Mouse (Mus musculus) heart, postnatal 14 days (tissue): Measurements from ENCODE around the gene Dnmt3l. TPM values are rescaled to one million over a fixed set of nuclear protein-coding genes. Genes with fewer than 3 reads are reported as not detected.
"Not testable (repeated sequence)": the region's sequence is repeated elsewhere in the genome, so short reads cannot be mapped to it uniquely, and the experiment has no call there.

Experiments used
- DNase-seq, 2 experiments: peaks; one replicate each; pipeline ENCODE4 v3.0.0; 2021 to 2022
- intact Hi-C: fragments of 180-260 bp; cut with DNase I; formaldehyde crosslinking; loops from one replicate; pipeline ENCODE4 v1.15.1; 2025
- long read RNA-seq, 2 experiments: library from polyadenylated mRNA; stranded (forward); transcript quantifications; one replicate each; pipeline ENCODE4 v2.0.0; 2021
- total RNA-seq, 2 experiments: library from RNA; stranded (reverse); gene quantifications; 2 replicates each; pipeline ENCODE4 v1.2.3; 2021

Dnmt3l gene
- total RNA-seq = not detected
- long read RNA-seq, experiment 1 = 0 reads
- long read RNA-seq, experiment 2 = 0 reads

- intact Hi-C loops = no loop called here
- DNase-seq = no peak
These were observed at the start of gene Dnmt3l for GRCm38 (mm10) chr10:78041647-78042046. TSS of gene Dnmt3l (plus strand) at chr10:78041947.

GRCm38 (mm10) chr10:77995639-77996038 is 46.1 kb upstream of the Dnmt3l start:
- intact Hi-C loops = no loop called here
- no peak for DNase-seq

- intact Hi-C loops = no loop called here
- no peak for DNase-seq
These were observed 41.5 kb upstream of the Dnmt3l start for GRCm38 (mm10) chr10:78000200-78000599.

GRCm38 (mm10) chr10:78001796-78002195 is 40.0 kb upstream of the Dnmt3l start:
- DNase-seq = peak; percentile 62

GRCm38 (mm10) chr10:78002316-78002715 is 39.4 kb upstream of the Dnmt3l start:
- intact Hi-C loops = no loop called here
- no peak for DNase-seq

More at GRCm38 (mm10) chr10:78001796-78002195, 40.0 kb upstream of the Dnmt3l start:
- intact Hi-C loops = no loop called here

GRCm38 (mm10) chr10:78004479-78005100 is 37.2 kb upstream of the Dnmt3l start:
- intact Hi-C loops = no loop called here
- DNase-seq = no peak

GRCm38 (mm10) chr10:78005791-78006438 is 35.8 kb upstream of the Dnmt3l start:
- no peak for DNase-seq
- intact Hi-C loops = no loop called here

GRCm38 (mm10) chr10:78007203-78007602 is 34.5 kb upstream of the Dnmt3l start:
- DNase-seq = no peak
- intact Hi-C loops = no loop called here

GRCm38 (mm10) chr10:78008169-78008568 is 33.6 kb upstream of the Dnmt3l start:
- intact Hi-C loops = loop anchor here (2.0 kb wide), 1 partner anchor 23 kb away; no protein-coding TSS in a partner anchor
- no peak for DNase-seq

- DNase-seq = peak; percentile 95 to 96
- intact Hi-C loops = loop anchor here (2.0 kb wide), 1 partner anchor 25 kb away; no protein-coding TSS in a partner anchor
These were observed 32.4 kb upstream of the Dnmt3l start for GRCm38 (mm10) chr10:78009184-78009944.

GRCm38 (mm10) chr10:78009945-78010293 is 31.8 kb upstream of the Dnmt3l start, which contains the start of gene Pfkl:
TSS of gene Pfkl (minus strand) at chr10:78010083.
- intact Hi-C loops = loop anchor here (2.0 to 10.0 kb wide), 2 partner anchors 25 to 395 kb away; no protein-coding TSS in a partner anchor
- DNase-seq = no peak

GRCm38 (mm10) chr10:78010335-78010734 is 31.4 kb upstream of the Dnmt3l start:
- no peak for DNase-seq
- intact Hi-C loops = loop anchor here (10.0 kb wide), 1 partner anchor 394 kb away; no protein-coding TSS in a partner anchor

GRCm38 (mm10) chr10:78011116-78011515 is 30.6 kb upstream of the Dnmt3l start:
- intact Hi-C loops = loop anchor here (10.0 kb wide), 1 partner anchor 394 kb away; no protein-coding TSS in a partner anchor
- DNase-seq = not testable (repeated sequence)

GRCm38 (mm10) chr10:78012661-78013495 is 28.9 kb upstream of the Dnmt3l start:
- DNase-seq = peak in 1 of 2 experiments; percentile 8

GRCm38 (mm10) chr10:78015489-78015888 is 26.3 kb upstream of the Dnmt3l start:
- intact Hi-C loops = loop anchor here (10.0 kb wide), 1 partner anchor 389 kb away; no protein-coding TSS in a partner anchor
- DNase-seq = no peak

More at GRCm38 (mm10) chr10:78012661-78013495, 28.9 kb upstream of the Dnmt3l start:
- intact Hi-C loops = loop anchor here (10.0 kb wide), 1 partner anchor 392 kb away; no protein-coding TSS in a partner anchor

- DNase-seq = no peak
- intact Hi-C loops = loop anchor here (10.0 kb wide), 1 partner anchor 388 kb away; no protein-coding TSS in a partner anchor
These were observed 25.4 kb upstream of the Dnmt3l start for GRCm38 (mm10) chr10:78016366-78016765.

GRCm38 (mm10) chr10:78018797-78019203 is 22.9 kb upstream of the Dnmt3l start:
- intact Hi-C loops = loop anchor here (10.0 kb wide), 1 partner anchor 386 kb away; no protein-coding TSS in a partner anchor
- DNase-seq = peak; percentile 85 to 89

- intact Hi-C loops = loop anchor here (10.0 kb wide), 1 partner anchor 386 kb away; no protein-coding TSS in a partner anchor
- no peak for DNase-seq
These were observed 22.5 kb upstream of the Dnmt3l start for GRCm38 (mm10) chr10:78019291-78019690.

- DNase-seq = not testable (repeated sequence)
- intact Hi-C loops = loop anchor here (10.0 kb wide), 1 partner anchor 385 kb away; no protein-coding TSS in a partner anchor
These were observed 21.8 kb upstream of the Dnmt3l start for GRCm38 (mm10) chr10:78019984-78020383.
